Mouse (Mus musculus): ENCODE data around the gene Fyn. TPM values are rescaled to one million over a fixed set of nuclear protein-coding genes. Genes with fewer than 3 reads are reported as not detected.

Gene Fyn
- total and polyA plus RNA-seq, 3 experiments = 14.9 to 42.4 (median 19.9) TPM

DNA sequence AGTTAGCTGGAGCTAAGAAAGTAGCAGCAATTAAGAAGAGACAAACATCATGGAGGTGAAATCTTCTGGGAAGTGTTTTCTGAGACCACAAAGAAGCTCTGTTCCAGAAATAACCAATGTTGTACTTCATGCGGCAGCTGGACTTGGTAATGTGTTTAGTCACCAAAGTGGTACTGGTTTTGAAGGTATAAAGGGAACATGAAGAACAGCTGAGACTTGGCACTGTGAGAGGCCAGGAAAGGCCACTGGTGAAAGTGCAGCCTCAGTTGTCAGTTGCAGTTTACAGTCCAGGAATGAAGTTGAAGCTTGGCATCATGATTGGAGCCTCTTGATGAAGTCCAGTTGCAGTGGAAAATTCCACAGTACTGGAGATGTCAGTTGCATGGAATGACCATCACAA is 237.8 kb downstream of the Fyn start:
- H3K79me2 ChIP-seq (replicated peaks; ENCODE audit: control insufficient read depth, extremely low read depth, insufficient read depth, poor library complexity, severe bottlenecking) = no peaks in the 10 kb centered on the region
- DNase-seq (ENCODE audit: extremely low read depth) = no peak
- no peak overlapping the region for H3K4me2 ChIP-seq (ENCODE audit: insufficient read depth, low read depth, poor library complexity, severe bottlenecking)
- in situ Hi-C loops (cut with MboI; ENCODE audit: low pct_ligation_motif_present, low pct_unique_long_range_greater_than_20kb, low sequenced_read_pairs) (no loop called here), dilution Hi-C loops (cut with MboI; ENCODE audit: extremely low pct_ligation_motif_present, extremely low pct_unique_long_range_greater_than_20kb, low sequenced_read_pairs) (no loop called here)
- no peak overlapping the region for H3K27ac ChIP-seq (ENCODE audit: insufficient read depth, low read depth)
- H3K27me3 ChIP-seq (replicated peaks) = no peaks in the 10 kb centered on the region
- H3K4me1 ChIP-seq (ENCODE audit: control insufficient read depth in 1 of 2, insufficient read depth in 2 of 2) = peaks cover 0 to 8% of the 10 kb centered on the region in 2 experiments; a peak in 2 of 4 replicates
- H3K4me3 ChIP-seq (replicated peaks in 1 of 3; ENCODE audit: low read depth in 2 of 3, low read length in 2 of 3, poor library complexity in 1 of 3) = no peak overlapping the region
- H3K9ac ChIP-seq (ENCODE audit: insufficient read depth, low read depth) = no peak overlapping the region
- H3K9me3 ChIP-seq (replicated peaks; ENCODE audit: low read length) = peaks cover 3% of the 10 kb centered on the region
- H3K36me3 ChIP-seq (replicated peaks in 1 of 2; ENCODE audit: control insufficient read depth in 1 of 2, insufficient read depth in 1 of 2, low read length in 1 of 2) = no peaks in the 10 kb centered on the region
- no peak for TF ChIP-seq MEF2A (IDR thresholded peaks at IDR 0.05; ENCODE audit: borderline replicate concordance, low read depth, low read length)
- no peak for TF ChIP-seq CHD2 (IDR thresholded peaks at IDR 0.05; ENCODE audit: low read length)
- TF ChIP-seq USF2 (conservative IDR thresholded peaks at IDR 0.05; ENCODE audit: low read depth, low read length) = no peak
- TF ChIP-seq MAZ (IDR thresholded peaks at IDR 0.05; ENCODE audit: low read depth, low read length) = no peak
- TF ChIP-seq SIN3A (IDR thresholded peaks at IDR 0.05; ENCODE audit: low read length) = no peak
- no peak for TF ChIP-seq EP300 (IDR thresholded peaks at IDR 0.05; ENCODE audit: low read length)
- no peak for TF ChIP-seq IRF4 (IDR thresholded peaks at IDR 0.05; ENCODE audit: low read depth, low read length)
- no peak for TF ChIP-seq BHLHE40 (IDR thresholded peaks at IDR 0.05; ENCODE audit: low read depth, low read length)
- TF ChIP-seq HCFC1 (IDR thresholded peaks at IDR 0.05; ENCODE audit: low read depth, low read length) = no peak
- TF ChIP-seq MAX (IDR thresholded peaks at IDR 0.05; ENCODE audit: low read length) = no peak
- no peak for TF ChIP-seq MYC (IDR thresholded peaks at IDR 0.05; ENCODE audit: low read depth, low read length)
- TF ChIP-seq MAFK (IDR thresholded peaks at IDR 0.05; ENCODE audit: insufficient replicate concordance, low read length) = no peak
- TF ChIP-seq E2F4 (IDR thresholded peaks at IDR 0.05; ENCODE audit: insufficient replicate concordance, low read depth, low read length) = no peak
- TF ChIP-seq CTCF (conservative IDR thresholded peaks at IDR 0.05 in 1 of 2, IDR thresholded peaks at IDR 0.05 in 1 of 2; ENCODE audit: low read depth in 2 of 2, low read length in 2 of 2) = no peak
- no peak for TF ChIP-seq ZC3H11A (IDR thresholded peaks at IDR 0.05; ENCODE audit: low read depth, low read length)
- TF ChIP-seq JUN (IDR thresholded peaks at IDR 0.05; ENCODE audit: insufficient read depth, low read depth, low read length) = no peak

DNA sequence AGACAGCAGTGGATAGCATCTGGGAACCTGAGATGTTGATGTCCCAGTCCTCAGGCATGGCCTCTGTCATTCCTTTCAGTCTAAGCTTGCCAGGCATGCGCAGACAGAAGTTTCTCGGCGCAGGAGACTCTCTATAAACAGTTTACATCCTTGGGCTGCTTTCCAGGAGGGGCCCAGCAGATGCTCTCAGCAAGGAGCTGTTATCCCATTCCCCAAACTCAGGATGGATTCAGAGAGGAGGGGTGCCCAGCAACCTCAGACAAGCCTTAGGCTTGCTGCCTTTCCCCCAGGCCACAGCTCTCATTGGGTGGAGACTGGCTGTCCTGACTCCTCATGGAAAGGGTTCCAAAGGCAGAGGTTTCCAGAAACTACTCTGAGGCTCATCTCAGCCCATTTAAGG is 242.6 kb downstream of the Fyn start:
- H3K9me3 ChIP-seq (replicated peaks; ENCODE audit: low read length) = peaks cover 3% of the 10 kb centered on the region
- H3K27me3 ChIP-seq (replicated peaks) = no peaks in the 10 kb centered on the region
- H3K4me1 ChIP-seq (ENCODE audit: control insufficient read depth in 1 of 2, insufficient read depth in 2 of 2) = peaks cover 5 to 33% of the 10 kb centered on the region in 2 experiments
- H3K9ac ChIP-seq (ENCODE audit: insufficient read depth, low read depth) = no peak overlapping the region
- no peak overlapping the region for H3K27ac ChIP-seq (ENCODE audit: insufficient read depth, low read depth)
- in situ Hi-C loops (cut with MboI; ENCODE audit: low pct_ligation_motif_present, low pct_unique_long_range_greater_than_20kb, low sequenced_read_pairs) = no loop called here
- peaks cover 7% of the 10 kb centered on the region for H3K79me2 ChIP-seq (replicated peaks; ENCODE audit: control insufficient read depth, extremely low read depth, insufficient read depth, poor library complexity, severe bottlenecking)
- no peak for DNase-seq (ENCODE audit: extremely low read depth)
- H3K4me3 ChIP-seq (replicated peaks in 1 of 3; ENCODE audit: low read depth in 2 of 3, low read length in 2 of 3, poor library complexity in 1 of 3) = no peak overlapping the region
- no peak overlapping the region for H3K4me2 ChIP-seq (ENCODE audit: insufficient read depth, low read depth, poor library complexity, severe bottlenecking)
- peaks cover 5 to 11% of the 10 kb centered on the region in 2 experiments for H3K36me3 ChIP-seq (replicated peaks in 1 of 2; ENCODE audit: control insufficient read depth in 1 of 2, insufficient read depth in 1 of 2, low read length in 1 of 2)
- dilution Hi-C loops (cut with MboI; ENCODE audit: extremely low pct_ligation_motif_present, extremely low pct_unique_long_range_greater_than_20kb, low sequenced_read_pairs) = no loop called here
- no peak for TF ChIP-seq ZC3H11A (IDR thresholded peaks at IDR 0.05; ENCODE audit: low read depth, low read length)
- TF ChIP-seq MEF2A (IDR thresholded peaks at IDR 0.05; ENCODE audit: borderline replicate concordance, low read depth, low read length) = no peak
- no peak for TF ChIP-seq KAT2A (IDR thresholded peaks at IDR 0.05; ENCODE audit: insufficient replicate concordance, low read length)
- no peak for TF ChIP-seq MXI1 (IDR thresholded peaks at IDR 0.05; ENCODE audit: low read depth, low read length)
- no peak for TF ChIP-seq ZMIZ1 (IDR thresholded peaks at IDR 0.05; ENCODE audit: low read depth, low read length)
- TF ChIP-seq RCOR1 (conservative IDR thresholded peaks at IDR 0.05; ENCODE audit: low read depth, low read length) = no peak
- TF ChIP-seq GABPA (IDR thresholded peaks at IDR 0.05; ENCODE audit: insufficient replicate concordance, low read depth, low read length) = no peak
- TF ChIP-seq ZNF384 (IDR thresholded peaks at IDR 0.05; ENCODE audit: low read depth, low read length) = no peak
- no peak for TF ChIP-seq IRF4 (IDR thresholded peaks at IDR 0.05; ENCODE audit: low read depth, low read length)
- TF ChIP-seq USF2 (conservative IDR thresholded peaks at IDR 0.05; ENCODE audit: low read depth, low read length) = no peak
- TF ChIP-seq TBP (conservative IDR thresholded peaks at IDR 0.05; ENCODE audit: low read depth, low read length) = no peak
- TF ChIP-seq POLR2A (IDR thresholded peaks at IDR 0.05; ENCODE audit: low read depth, low read length) = no peak
- TF ChIP-seq MAFK (IDR thresholded peaks at IDR 0.05; ENCODE audit: insufficient replicate concordance, low read length) = no peak
